Mouse (Mus musculus) c-Kit-positive CD71-positive TER-119-positive erythroid progenitor cells, embryonic 14.5 days (primary cell): ENCODE data around the gene Rasgrp3.
"Not testable (repeated sequence)": the region's sequence is repeated elsewhere in the genome, so short reads cannot be mapped to it uniquely, and the experiment has no call there.

ENCODE experiments used
- DNase-seq: peaks from one replicate; pipeline ENCODE4 v3.0.0-alpha.2; 2013; ENCODE audit warnings: low spot score

Gene Rasgrp3

DNA sequence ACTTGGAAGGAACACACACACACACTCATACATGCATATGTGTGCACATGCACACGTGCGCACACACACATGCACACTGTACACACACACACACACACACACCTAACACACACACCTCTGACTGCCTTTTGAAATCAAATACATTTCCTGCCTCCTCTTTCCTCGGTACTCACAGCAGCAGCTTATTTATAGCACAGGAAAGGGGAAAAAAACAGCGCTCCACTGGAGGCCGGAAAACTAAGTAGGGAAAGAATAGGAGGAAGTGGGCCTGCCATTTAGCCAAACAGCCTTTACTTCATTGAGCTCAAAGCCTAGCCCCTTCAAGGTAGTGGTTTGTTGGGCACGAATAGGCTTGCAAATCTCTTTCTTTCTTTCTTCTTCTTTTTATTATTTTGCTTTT, at the start of gene Rasgrp3:
TSS of gene Rasgrp3 (plus strand) at position 298 of the 400 bp plus-strand sequence.
- no peak for DNase-seq

DNA sequence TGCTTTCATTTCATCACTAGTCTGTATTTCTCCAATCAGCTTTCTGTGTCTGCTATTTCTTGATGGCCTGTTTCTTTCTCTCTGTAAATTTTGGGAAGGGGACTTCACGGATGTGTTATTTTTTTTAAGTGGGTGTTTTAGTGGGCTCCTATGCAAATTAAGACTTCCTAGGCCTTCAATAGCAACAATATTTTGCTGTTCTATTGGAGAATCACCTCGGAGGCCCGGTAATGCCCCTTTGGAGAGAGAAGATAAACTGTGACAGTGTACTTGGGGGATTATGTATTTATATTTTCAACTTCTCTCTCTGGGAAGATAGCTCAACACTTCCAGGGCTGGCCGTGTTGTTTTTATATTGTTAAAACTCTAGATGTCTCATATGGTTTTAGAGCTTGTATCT, 47.3 kb upstream of the Rasgrp3 start:
- no peak for DNase-seq

GRCm38 (mm10) chr17:75390142-75390541, 45.6 kb upstream of the Rasgrp3 start:
- DNase-seq, result no peak

- no peak for DNase-seq
These were observed 44.1 kb upstream of the Rasgrp3 start for GRCm38 (mm10) chr17:75391429-75392192.

GRCm38 (mm10) chr17:75406405-75406804, 29.3 kb upstream of the Rasgrp3 start:
- DNase-seq, result no peak

DNA sequence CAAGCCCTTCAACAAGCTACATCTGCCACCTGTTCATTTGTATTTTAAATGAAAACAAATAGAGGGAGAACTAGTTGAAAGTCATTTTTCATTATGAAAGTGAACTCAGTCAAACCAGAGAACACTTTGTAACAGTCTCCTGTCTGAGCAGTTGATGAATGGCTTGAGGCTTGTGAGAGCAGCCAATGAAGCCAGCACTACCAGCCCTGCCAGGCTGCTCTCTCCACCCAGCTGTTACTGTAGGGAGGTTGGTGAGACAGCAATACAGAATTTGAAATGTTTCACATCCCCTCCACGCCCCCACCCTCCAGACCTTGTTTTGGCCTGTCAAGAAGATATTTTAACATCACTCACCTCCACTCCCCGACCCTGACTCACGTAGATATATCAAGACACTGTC, 18.8 kb upstream of the Rasgrp3 start:
- no peak for DNase-seq

- DNase-seq, result no peak
These were observed 1.5 kb upstream of the Rasgrp3 start for GRCm38 (mm10) chr17:75434152-75434551.

- DNase-seq, result no peak
These were observed 825 bp upstream of the Rasgrp3 start for GRCm38 (mm10) chr17:75434871-75435270.

DNA sequence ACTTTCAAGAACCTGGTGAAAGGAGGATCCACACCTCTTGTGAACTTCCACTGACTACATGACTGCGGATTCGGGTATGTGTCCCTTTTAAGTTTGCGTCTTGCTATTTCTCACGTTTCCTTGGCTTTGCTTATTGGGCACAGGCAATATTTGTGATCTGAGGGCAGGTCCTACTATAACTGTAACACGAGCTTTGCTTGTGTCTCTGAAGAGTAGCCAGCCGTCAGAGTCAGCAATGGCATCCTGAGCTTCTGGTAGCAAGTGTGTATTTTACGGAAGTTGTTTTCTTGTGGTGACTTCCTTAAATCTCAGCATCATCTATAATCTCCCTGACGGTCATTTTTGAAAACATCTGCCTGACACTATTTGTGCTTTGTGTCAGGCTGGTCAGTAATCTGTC, 399 bp downstream of the Rasgrp3 start:
- DNase-seq, result no peak

DNA sequence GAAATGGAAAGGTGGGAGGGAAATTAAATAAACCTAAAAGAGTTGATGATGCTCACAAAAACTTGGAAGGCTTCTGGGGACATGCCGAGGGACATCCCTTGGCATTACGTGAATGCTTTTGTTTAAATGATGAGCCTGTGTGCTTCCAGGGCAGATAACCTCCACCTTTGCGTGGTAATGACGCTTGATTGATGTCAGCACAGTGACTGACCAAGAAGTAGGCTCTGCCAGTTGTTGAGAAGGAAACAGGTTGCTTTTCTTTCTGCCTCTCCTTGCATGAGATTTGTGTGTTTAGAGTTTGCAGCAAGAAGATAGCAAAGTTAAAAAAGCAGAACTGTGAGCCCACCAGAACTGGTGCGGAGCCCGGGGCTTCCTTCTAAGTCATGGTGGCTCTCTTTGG, 1.1 kb downstream of the Rasgrp3 start:
- no peak for DNase-seq

GRCm38 (mm10) chr17:75437239-75437750, 1.6 kb downstream of the Rasgrp3 start:
- no peak for DNase-seq

GRCm38 (mm10) chr17:75438162-75438561, 2.5 kb downstream of the Rasgrp3 start:
- no peak for DNase-seq

DNA sequence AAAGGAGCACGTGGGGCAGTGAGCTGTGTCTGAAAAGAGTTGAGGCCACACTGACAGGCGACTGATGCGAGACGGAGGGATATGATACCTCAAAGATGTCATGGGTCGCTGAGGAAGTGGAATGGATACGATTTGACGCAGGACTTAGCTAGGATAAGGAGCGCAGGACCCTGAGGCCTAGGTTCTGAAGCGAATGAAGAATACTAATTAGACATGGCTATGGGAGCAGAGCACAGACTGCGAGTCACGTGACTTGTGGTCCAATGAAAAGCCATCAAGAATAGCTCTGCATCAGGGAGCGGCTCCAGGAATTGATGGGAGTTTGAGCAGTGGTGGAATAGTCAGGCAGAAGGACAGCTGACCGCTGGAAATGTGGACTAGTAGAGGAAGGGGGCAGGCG, 3.4 kb downstream of the Rasgrp3 start:
- no peak for DNase-seq

DNA sequence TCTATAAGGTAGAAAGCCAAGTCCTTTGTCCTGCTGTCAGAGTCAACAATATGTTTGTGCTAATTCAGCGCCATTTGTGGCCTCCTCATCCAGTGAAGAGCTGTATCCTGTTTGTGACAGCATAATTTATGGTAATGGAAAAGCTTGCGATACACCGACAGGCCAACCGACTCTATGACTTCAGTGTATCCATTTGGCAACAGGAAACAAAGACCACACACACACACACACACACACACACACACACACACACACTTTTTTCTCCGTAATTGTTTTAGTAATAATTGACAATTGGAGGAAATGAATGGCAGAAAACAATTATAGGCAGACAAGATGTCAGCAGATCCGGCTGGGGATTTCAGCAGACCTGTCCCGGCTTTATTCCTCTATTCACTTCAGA, 4.9 kb downstream of the Rasgrp3 start:
- no peak for DNase-seq

DNA sequence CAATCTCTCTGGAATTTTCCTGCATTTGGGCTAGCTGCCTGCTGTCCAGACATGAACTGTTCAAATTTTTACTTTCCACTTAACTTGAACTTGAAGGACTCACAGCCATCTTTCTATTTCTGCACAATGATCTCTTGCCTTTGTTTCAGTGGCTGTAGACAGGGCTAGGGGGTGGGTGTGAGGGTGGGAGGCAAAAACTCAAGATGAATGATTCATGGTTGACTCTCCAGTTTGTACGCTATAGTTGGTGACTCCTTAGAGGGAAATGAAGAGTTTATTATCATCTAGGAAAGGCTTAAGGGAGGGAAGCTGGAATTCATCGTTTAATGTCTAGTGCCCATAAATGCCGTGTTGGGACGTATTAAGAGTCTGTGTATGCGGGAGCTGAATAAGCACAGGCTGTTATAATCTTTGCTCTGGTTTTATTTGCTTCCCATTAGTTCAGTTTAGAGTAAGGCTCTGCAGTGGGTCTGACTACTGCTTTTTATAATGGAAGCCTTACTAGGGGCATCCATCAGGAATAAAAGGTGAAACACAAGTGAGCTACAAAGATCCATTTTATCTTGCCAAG, 5.6 kb downstream of the Rasgrp3 start:
- DNase-seq, result no peak

GRCm38 (mm10) chr17:75442352-75442751, 6.7 kb downstream of the Rasgrp3 start:
- no peak for DNase-seq

- no peak for DNase-seq
These were observed 7.4 kb downstream of the Rasgrp3 start for GRCm38 (mm10) chr17:75443064-75443621.

DNA sequence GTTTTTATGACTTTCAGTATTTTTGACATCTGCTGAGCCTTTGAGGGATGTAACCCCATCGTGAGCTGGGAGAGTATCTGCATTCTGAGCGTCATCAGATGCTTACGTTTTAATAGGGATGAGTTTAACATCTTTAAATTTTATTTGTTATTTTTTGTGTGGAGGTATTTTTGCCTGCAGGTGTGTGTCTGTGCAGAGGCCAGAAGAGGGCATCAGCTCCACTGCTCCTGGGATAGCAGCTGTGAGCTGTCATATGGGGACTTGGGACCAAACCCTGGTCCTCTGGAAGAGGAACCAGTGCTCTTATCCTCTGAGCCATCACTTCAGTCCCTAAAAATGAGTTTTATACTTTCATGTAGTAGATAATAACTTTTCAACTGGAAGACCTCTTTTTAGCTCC, 12.6 kb downstream of the Rasgrp3 start:
- DNase-seq, result no peak

DNA sequence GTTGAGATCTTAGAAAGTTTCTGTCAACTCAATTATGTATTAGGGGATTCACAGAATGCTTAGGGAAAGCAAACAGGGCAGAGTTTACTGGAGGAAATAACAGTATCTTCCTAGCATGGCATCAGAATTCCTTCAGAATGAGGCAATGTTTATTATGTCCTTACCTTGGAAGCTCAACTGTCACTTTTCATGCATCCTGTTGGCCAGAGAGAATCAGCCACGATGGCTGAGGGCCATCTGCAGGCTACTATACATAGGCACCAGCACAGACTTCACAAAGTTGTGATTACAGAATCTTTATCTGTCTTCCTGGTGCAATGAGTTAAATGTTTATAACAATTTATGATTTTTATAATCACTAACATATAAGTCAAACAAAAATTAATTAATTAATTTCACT, 13.3 kb downstream of the Rasgrp3 start:
- no peak for DNase-seq

DNA sequence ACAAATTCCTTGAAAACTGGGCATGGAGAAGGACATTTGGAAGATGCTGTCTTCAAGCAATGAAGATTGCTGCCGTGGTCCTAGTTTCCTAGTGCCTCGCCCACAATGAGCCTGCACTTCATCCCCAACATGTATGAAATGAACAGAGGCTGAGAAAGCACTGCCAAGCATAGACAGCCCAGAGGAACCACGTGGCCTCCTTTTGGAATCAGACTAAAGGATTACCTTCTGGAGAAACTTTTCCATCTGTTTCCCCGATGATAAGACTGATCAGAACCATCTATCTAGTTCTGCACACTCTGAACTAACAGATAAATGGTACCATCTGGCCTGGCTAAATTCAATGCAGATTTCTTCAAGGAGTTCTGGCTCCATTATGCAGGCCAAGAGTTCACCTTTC, 16.6 kb downstream of the Rasgrp3 start:
- no peak for DNase-seq

DNA sequence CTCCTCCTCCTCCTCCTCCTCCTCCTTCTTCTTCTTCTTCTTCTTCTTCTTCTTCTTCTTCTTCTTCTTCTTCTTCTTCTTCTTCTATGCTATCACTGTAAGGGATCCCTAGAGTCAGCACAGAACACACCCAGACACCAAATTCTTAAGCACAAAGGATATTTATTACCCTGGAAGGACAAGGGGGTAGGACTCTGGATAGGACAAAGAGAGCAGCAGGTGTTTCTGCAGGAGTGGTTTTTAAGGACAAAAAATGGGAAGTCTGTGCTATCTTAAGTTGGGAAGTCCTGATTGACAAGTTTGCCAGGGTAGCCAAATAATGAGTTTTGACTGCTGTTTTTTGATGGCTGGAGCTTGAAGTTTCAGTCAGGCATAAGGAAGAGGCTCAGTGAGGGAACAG, 17.9 kb downstream of the Rasgrp3 start:
- DNase-seq, result no peak

DNA sequence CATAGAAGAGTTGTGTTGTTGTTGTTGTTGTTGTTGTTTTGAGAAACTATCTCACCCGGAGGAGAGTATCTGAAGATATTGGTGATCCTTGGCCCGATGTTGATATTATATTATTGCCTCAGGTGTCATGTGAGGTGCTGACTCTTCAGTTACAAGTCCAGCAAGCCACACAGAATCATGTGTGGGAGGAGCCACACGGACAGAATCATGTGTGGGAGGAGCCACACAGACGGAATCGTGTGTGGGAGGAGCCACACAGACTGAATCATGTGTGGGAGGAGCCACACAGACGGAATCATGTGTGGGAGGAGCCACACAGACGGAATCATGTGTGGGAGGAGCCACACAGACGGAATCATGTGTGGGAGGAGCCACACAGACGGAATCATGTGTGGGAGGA, 20.4 kb downstream of the Rasgrp3 start:
- not testable (repeated sequence) for DNase-seq

DNA sequence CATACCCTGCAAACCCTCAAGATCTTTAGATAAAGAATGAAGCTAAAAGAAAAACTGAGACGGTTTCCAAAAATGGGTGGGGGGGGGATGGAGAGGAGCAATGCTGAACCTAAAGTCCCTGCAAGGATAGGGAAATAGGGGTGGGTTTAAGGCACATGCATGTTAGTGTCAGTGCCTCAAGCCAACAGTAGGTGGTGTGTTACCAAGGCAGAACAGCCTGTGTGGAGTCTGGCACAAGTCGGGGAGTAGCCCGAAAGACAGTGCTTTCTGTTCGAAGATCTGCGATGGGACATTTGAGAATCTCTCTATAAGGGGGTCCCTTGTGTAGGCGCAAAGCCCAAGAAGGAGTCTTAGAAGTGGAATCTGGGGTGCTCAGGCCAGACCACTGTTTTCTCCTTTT, 24.9 kb downstream of the Rasgrp3 start:
- no peak for DNase-seq
